Mouse (Mus musculus) heart, embryonic 15.5 days (tissue): ENCODE measurements around the gene Sh3bgrl3. TPM values are rescaled to one million over a fixed set of nuclear protein-coding genes. Genes with fewer than 3 reads are reported as not detected.

Source experiments
- ATAC-seq: fragments of 200-750 bp; cut with Nextera tagmentation; replicated peaks from 2 replicates; pipeline ENCODE4 v1.8.0; 2017; ENCODE audit warnings: low read depth, moderate TSS enrichment; ENCODE audit not compliant: insufficient number of reproducible peaks, insufficient read depth, low FRiP score
- H3K27ac ChIP-seq: fragments of 300-500 bp; sonication (generic); 2 replicates; pipeline ENCODE4 v1.5.1; 2015; ENCODE audit warnings: mild to moderate bottlenecking, inconsistent platforms
- H3K27me3 ChIP-seq: fragments of 300-500 bp; sonication (generic); 2 replicates; pipeline ENCODE4 v1.6.1; 2015; ENCODE audit warnings: inconsistent platforms
- H3K36me3 ChIP-seq: fragments of 300-500 bp; sonication (generic); 2 replicates; pipeline ENCODE4 v1.6.1; 2015; ENCODE audit warnings: mild to moderate bottlenecking, inconsistent platforms
- H3K4me1 ChIP-seq: fragments of 300-500 bp; sonication (generic); replicated peaks from 2 replicates; pipeline ENCODE4 v1.6.1; 2015; ENCODE audit warnings: inconsistent platforms
- H3K4me2 ChIP-seq: fragments of 300-500 bp; sonication (generic); 2 replicates; pipeline ENCODE4 v1.6.1; 2015; ENCODE audit warnings: inconsistent platforms, mild to moderate bottlenecking, moderate library complexity
- H3K4me3 ChIP-seq: fragments of 300-500 bp; sonication (generic); 2 replicates; pipeline ENCODE4 v1.5.1; 2015; ENCODE audit warnings: mild to moderate bottlenecking, inconsistent platforms
- H3K9ac ChIP-seq: fragments of 300-500 bp; sonication (generic); 2 replicates; pipeline ENCODE4 v1.6.1; 2015; ENCODE audit warnings: mild to moderate bottlenecking, inconsistent platforms
- H3K9me3 ChIP-seq: fragments of 300-500 bp; sonication (generic); replicated peaks from 2 replicates; pipeline ENCODE4 v1.6.1; 2016; ENCODE audit warnings: inconsistent platforms
- WGBS: fragments of 180-500 bp; shearing (Covaris S2); methylation state at CpG from one replicate; pipeline ENCODE4 v1.1.7; 2015; ENCODE audit warnings: mixed read lengths; 5-methylcytosine and 5-hydroxymethylcytosine counted together
- polyA plus RNA-seq: library from polyadenylated mRNA; unstranded; fragments of >200 nt; fragmentation: Nextera tagmentation; extraction: Ambion mirVana; gene quantifications from 2 replicates; pipeline ENCODE4 v1.2.1, GENCODE M21; 2015

Sh3bgrl3 gene
- polyA plus RNA-seq, 1 experiment from 2014 or later, result 174 TPM

- ATAC-seq, result no peak
- H3K9ac ChIP-seq, result no peak overlapping the region
- 77% methylated on average over 6 of the region's 6 CpGs for WGBS
These were observed 8.3 kb downstream of the Sh3bgrl3 start for GRCm38 (mm10) chr4:134120192-134120805.

GRCm38 (mm10) chr4:134119644-134120043 lies 8.9 kb downstream of the Sh3bgrl3 start:
- 66% methylated on average over 9 of the region's 9 CpGs for WGBS
- Histone ChIP-seq H3K36me3 (no peaks in the 10 kb centered on the region), H3K4me1 (peaks cover 7% of the 10 kb centered on the region; the same call in 1 of the 2 replicates)

More at GRCm38 (mm10) chr4:134120192-134120805, 8.3 kb downstream of the Sh3bgrl3 start:
- Histone ChIP-seq H3K27me3 (no peaks in the 10 kb centered on the region), H3K4me3 (no peak overlapping the region), H3K4me1 (peaks cover 7% of the 10 kb centered on the region; the same call in 1 of the 2 replicates), H3K4me2 (no peak overlapping the region), H3K27ac (no peak overlapping the region), H3K9me3 (no peaks in the 10 kb centered on the region), H3K36me3 (no peaks in the 10 kb centered on the region)

GRCm38 (mm10) chr4:134119042-134119441 lies 9.5 kb downstream of the Sh3bgrl3 start:
- ATAC-seq, result no peak
- H3K27ac ChIP-seq, result no peak overlapping the region
- WGBS, result 61% methylated on average over 5 of the region's 5 CpGs
- no peak overlapping the region for H3K4me3 ChIP-seq
- no peak overlapping the region for H3K4me2 ChIP-seq
- no peaks in the 10 kb centered on the region for H3K27me3 ChIP-seq
- no peaks in the 10 kb centered on the region for H3K9me3 ChIP-seq
- H3K9ac ChIP-seq, result no peak overlapping the region
- no peaks in the 10 kb centered on the region for H3K36me3 ChIP-seq
- H3K4me1 ChIP-seq, result peaks cover 7% of the 10 kb centered on the region; the same call in 1 of the 2 replicates

More at GRCm38 (mm10) chr4:134119644-134120043, 8.9 kb downstream of the Sh3bgrl3 start:
- H3K4me3 ChIP-seq, result no peak overlapping the region
- H3K4me2 ChIP-seq, result no peak overlapping the region
- ATAC-seq, result no peak
- H3K9me3 ChIP-seq, result no peaks in the 10 kb centered on the region
- no peaks in the 10 kb centered on the region for H3K27me3 ChIP-seq
- H3K9ac ChIP-seq, result no peak overlapping the region
- no peak overlapping the region for H3K27ac ChIP-seq

GRCm38 (mm10) chr4:134118126-134118800 lies 10.3 kb downstream of the Sh3bgrl3 start:
- Histone ChIP-seq H3K4me3 (no peak overlapping the region), H3K9me3 (no peaks in the 10 kb centered on the region), H3K27ac (peak overlapping the region; percentile 29; the same call in 1 of the 2 replicates), H3K4me1 (peaks cover 4% of the 10 kb centered on the region; the same call in 1 of the 2 replicates), H3K36me3 (no peaks in the 10 kb centered on the region), H3K27me3 (no peaks in the 10 kb centered on the region), H3K4me2 (no peak overlapping the region), H3K9ac (no peak overlapping the region)
- ATAC-seq, result no peak
- 52% methylated on average over 14 of the region's 14 CpGs for WGBS

- Histone ChIP-seq H3K27me3 (no peaks in the 10 kb centered on the region), H3K9me3 (no peaks in the 10 kb centered on the region), H3K4me1 (peaks cover 4% of the 10 kb centered on the region; the same call in 1 of the 2 replicates), H3K4me3 (no peak overlapping the region), H3K9ac (no peak overlapping the region), H3K27ac (peak overlapping the region; percentile 12; the same call in 1 of the 2 replicates), H3K4me2 (no peak overlapping the region), H3K36me3 (no peaks in the 10 kb centered on the region)
- ATAC-seq, result no peak
- WGBS, result 54% methylated on average over 8 of the region's 8 CpGs
These were observed 11.6 kb downstream of the Sh3bgrl3 start for GRCm38 (mm10) chr4:134117012-134117411.

GRCm38 (mm10) chr4:134116501-134116900 lies 12.1 kb downstream of the Sh3bgrl3 start:
- ATAC-seq, result no peak
- H3K4me3 ChIP-seq, result no peak overlapping the region
- H3K36me3 ChIP-seq, result no peaks in the 10 kb centered on the region
- H3K4me2 ChIP-seq, result no peak overlapping the region
- no peak overlapping the region; the same call in 1 of the 2 replicates for H3K27ac ChIP-seq
- H3K4me1 ChIP-seq, result peaks cover 4% of the 10 kb centered on the region; the same call in 1 of the 2 replicates
- no peaks in the 10 kb centered on the region for H3K27me3 ChIP-seq
- H3K9me3 ChIP-seq, result no peaks in the 10 kb centered on the region
- WGBS, result 81% methylated on average over 2 of the region's 2 CpGs
- no peak overlapping the region for H3K9ac ChIP-seq

GRCm38 (mm10) chr4:134115215-134116144 lies 13.1 kb downstream of the Sh3bgrl3 start:
- Histone ChIP-seq H3K4me1 (peaks cover 8% of the 10 kb centered on the region), H3K27me3 (no peaks in the 10 kb centered on the region), H3K4me3 (no peak overlapping the region), H3K36me3 (no peaks in the 10 kb centered on the region), H3K27ac (no peak overlapping the region), H3K9me3 (no peaks in the 10 kb centered on the region), H3K4me2 (no peak overlapping the region), H3K9ac (no peak overlapping the region)
- WGBS, result 77% methylated on average over 16 of the region's 16 CpGs
- ATAC-seq, result no peak

- Histone ChIP-seq H3K9ac (no peak overlapping the region), H3K4me1 (peaks cover 11% of the 10 kb centered on the region), H3K4me3 (no peak overlapping the region), H3K36me3 (no peaks in the 10 kb centered on the region), H3K9me3 (no peaks in the 10 kb centered on the region), H3K27ac (no peak overlapping the region), H3K4me2 (no peak overlapping the region), H3K27me3 (no peaks in the 10 kb centered on the region)
- WGBS, result 89% methylated on average over 4 of the region's 4 CpGs
- no peak for ATAC-seq
These were observed 14.6 kb downstream of the Sh3bgrl3 start for GRCm38 (mm10) chr4:134114038-134114437.

- no peaks in the 10 kb centered on the region for H3K27me3 ChIP-seq
- peaks cover 6% of the 10 kb centered on the region; the same call in 1 of the 2 replicates for H3K4me1 ChIP-seq
- 60% methylated on average over 10 of the region's 10 CpGs for WGBS
- no peak overlapping the region for H3K4me2 ChIP-seq
- no peak overlapping the region for H3K27ac ChIP-seq
- no peaks in the 10 kb centered on the region for H3K9me3 ChIP-seq
- no peak overlapping the region for H3K9ac ChIP-seq
- no peak for ATAC-seq
- no peak overlapping the region for H3K4me3 ChIP-seq
- no peaks in the 10 kb centered on the region for H3K36me3 ChIP-seq
These were observed 15.1 kb downstream of the Sh3bgrl3 start for GRCm38 (mm10) chr4:134113356-134113994.

GRCm38 (mm10) chr4:134112403-134112802 lies 16.2 kb downstream of the Sh3bgrl3 start:
- H3K9ac ChIP-seq, result no peak overlapping the region
- no peak overlapping the region for H3K27ac ChIP-seq
- H3K4me2 ChIP-seq, result no peak overlapping the region
- ATAC-seq, result no peak
- WGBS, result 58% methylated on average over 6 of the region's 6 CpGs
- H3K27me3 ChIP-seq, result no peaks in the 10 kb centered on the region
- no peaks in the 10 kb centered on the region for H3K36me3 ChIP-seq
- H3K4me1 ChIP-seq, result peaks cover 6% of the 10 kb centered on the region; the same call in 1 of the 2 replicates
- H3K4me3 ChIP-seq, result no peak overlapping the region
- H3K9me3 ChIP-seq, result no peaks in the 10 kb centered on the region
